8 mouse cellular contexts compared by ENCODE assay signal in the genomic region with DNA sequence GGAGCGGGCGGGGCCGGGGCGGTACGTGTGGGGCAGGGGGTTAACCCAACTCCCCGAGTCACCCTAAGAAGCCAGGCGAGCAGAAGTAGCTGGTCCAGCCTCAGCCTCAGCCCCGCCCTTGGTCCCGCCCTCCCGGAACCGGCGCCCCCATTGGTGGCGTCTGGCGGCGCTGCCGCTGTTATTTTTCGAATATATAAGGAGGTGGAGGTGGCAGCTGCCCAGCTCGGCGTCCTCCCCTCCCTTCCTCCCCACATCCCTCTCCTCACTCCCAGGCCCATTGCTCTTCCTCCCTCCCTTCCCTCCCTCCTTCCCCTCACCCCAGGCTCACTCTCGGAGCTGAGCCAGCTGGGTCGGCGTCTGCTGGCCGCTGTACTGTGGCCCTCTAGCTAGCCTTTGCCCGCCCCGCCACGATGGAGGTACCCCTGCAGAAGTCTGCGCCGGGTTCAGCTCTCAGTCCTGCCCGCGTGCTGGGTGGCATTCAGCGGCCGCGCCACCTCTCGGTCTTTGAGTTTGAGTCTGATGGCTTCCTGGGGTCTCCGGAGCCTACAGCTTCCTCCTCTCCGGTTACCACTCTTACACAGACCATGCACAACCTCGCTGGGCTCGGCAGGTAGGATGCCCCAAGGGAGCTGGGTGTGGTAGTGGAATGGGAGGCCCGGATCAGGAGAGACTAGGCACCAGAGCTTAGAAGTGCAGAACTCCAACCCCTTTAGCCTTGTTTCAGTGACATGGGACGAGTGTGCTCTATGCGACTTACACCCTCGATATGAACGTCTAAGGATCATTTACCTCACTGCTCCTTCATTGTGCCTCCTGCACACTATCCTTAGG. TPM values are rescaled to one million over a fixed set of nuclear protein-coding genes. Genes with fewer than 3 reads are reported as not detected.
A peak's percentile ranks its signal among the peaks of the same experiment; 100 is the strongest.
DNase-seq lines count a peak whose midpoint lies in the region; ATAC-seq lines count a peak whose summit lies in the region.

Gene Cdc25b (plus strand): TSS at position 179 of the 831 bp plus-strand sequence.
Gene Spef1 (minus strand): TSS at position 512 of the 831 bp plus-strand sequence.

- peaks cover 17% of the 10 kb centered on the region for H3K4me1 ChIP-seq in intestine, embryonic 15.5 days (replicated peaks)
- peaks cover 23% of the 10 kb centered on the region for H3K4me1 ChIP-seq in limb, embryonic 11.5 days (ENCODE audit: control insufficient read depth, insufficient read depth, low read length)
- peaks cover 51% of the 10 kb centered on the region for H3K4me1 ChIP-seq in midbrain, embryonic 12.5 days

- peak within 1 kb of the TSS; percentile 64 for H3K27ac ChIP-seq in intestine, embryonic 15.5 days
- H3K27ac ChIP-seq in limb, embryonic 11.5 days (replicated peaks; ENCODE audit: low read depth, low read length): 0 out of 2 replicates have a peak within 1 kb of the TSS, but pooled peaks have one; percentile 30
- H3K27ac ChIP-seq in midbrain, embryonic 12.5 days (replicated peaks): peak within 1 kb of the TSS; percentile 75

- peaks cover 7% of the 10 kb centered on the region; the same call in 1 of the 2 replicates for H3K36me3 ChIP-seq in intestine, embryonic 15.5 days
- H3K36me3 ChIP-seq in limb, embryonic 11.5 days (ENCODE audit: control insufficient read depth, insufficient read depth, low read length): no peaks in the 10 kb centered on the region; the same call in 1 of the 2 replicates
- peaks cover 7% of the 10 kb centered on the region for H3K36me3 ChIP-seq in midbrain, embryonic 12.5 days

- no peaks in the 10 kb centered on the region for H3K27me3 ChIP-seq in intestine, embryonic 15.5 days (replicated peaks)
- H3K27me3 ChIP-seq in limb, embryonic 11.5 days (ENCODE audit: control insufficient read depth, insufficient read depth, low read length): no peaks in the 10 kb centered on the region
- no peaks in the 10 kb centered on the region for H3K27me3 ChIP-seq in midbrain, embryonic 12.5 days

- H3K4me3 ChIP-seq in intestine, embryonic 15.5 days (replicated peaks): peak within 1 kb of the TSS; percentile 54
- H3K4me3 ChIP-seq in limb, embryonic 11.5 days (ENCODE audit: low read depth, low read length): peak within 1 kb of the TSS; percentile 62
- H3K4me3 ChIP-seq in midbrain, embryonic 12.5 days: peak within 1 kb of the TSS; percentile 54

- H3K9me3 ChIP-seq in intestine, embryonic 15.5 days: no peaks in the 10 kb centered on the region
- H3K9me3 ChIP-seq in limb, embryonic 11.5 days (ENCODE audit: control insufficient read depth, low read length): no peaks in the 10 kb centered on the region
- H3K9me3 ChIP-seq in midbrain, embryonic 12.5 days: no peaks in the 10 kb centered on the region

- H3K4me2 ChIP-seq in intestine, embryonic 15.5 days (replicated peaks): peak within 1 kb of the TSS; percentile 81
- H3K4me2 ChIP-seq in limb, embryonic 11.5 days (ENCODE audit: low read depth, severe bottlenecking): peak within 1 kb of the TSS; percentile 86
- H3K4me2 ChIP-seq in midbrain, embryonic 12.5 days (replicated peaks): peak within 1 kb of the TSS; percentile 76

- H3K9ac ChIP-seq in intestine, embryonic 15.5 days: peak within 1 kb of the TSS; percentile 61
- peak within 1 kb of the TSS; percentile 73 for H3K9ac ChIP-seq in limb, embryonic 11.5 days (ENCODE audit: low read length)
- H3K9ac ChIP-seq in midbrain, embryonic 12.5 days (replicated peaks): peak within 1 kb of the TSS; percentile 82

- ATAC-seq in intestine, embryonic 15.5 days: peak; percentile 93
- peak; percentile 81 for ATAC-seq in limb, embryonic 11.5 days (ENCODE audit: insufficient number of reproducible peaks, low FRiP score, low TSS enrichment, low read depth)
- ATAC-seq in midbrain, embryonic 12.5 days (ENCODE audit: low FRiP score, low read depth): peak; percentile 76

- intact Hi-C loops in gastrocnemius, postnatal 36 days (cut with DNase I): no loop called here

- WGBS in intestine, embryonic 15.5 days: 1% methylated on average over 43 of the region's 43 CpGs
- under 1% methylated on average over 43 of the region's 43 CpGs for WGBS in limb, embryonic 11.5 days
- WGBS in midbrain, embryonic 12.5 days: 1% methylated on average over 43 of the region's 43 CpGs

- peak; percentile 98 for DNase-seq in 3134 (ENCODE audit: extremely low read depth, insufficient read length, low spot score)
- DNase-seq in adrenal gland, adult 2 months: peak; percentile 91
- peak; percentile 71 for DNase-seq in embryo, embryonic 11.5 days (ENCODE audit: low read depth, low spot score)
- peak; percentile 78 to 86 for DNase-seq in gastrocnemius, postnatal 36 days
- peak; percentile 93 for DNase-seq in limb, embryonic 11.5 days (ENCODE audit: low spot score)
- peak; percentile 84 for DNase-seq in spleen, adult 12 weeks (ENCODE audit: low spot score)

RNA-seq across cellular contexts. Expression of gene Cdc25b, which starts in this region (rescaled TPM):
- 1 to 10 TPM; 3.4 to 5.5 TPM for total RNA-seq in adrenal gland, adult 2 months (2021)
- 7.7 and 9.7 TPM in 2 replicates for polyA plus RNA-seq in adrenal gland, adult 2 months (2012; rRNA removed)
- total RNA-seq in gastrocnemius, postnatal 36 days (2021): 1 to 10 TPM; 1.8 to 2.2 TPM
- polyA plus RNA-seq in intestine, embryonic 15.5 days (2015; fragmentation: Nextera tagmentation; extraction: Ambion mirVana): 44.6 and 49.8 TPM in 2 replicates
- polyA plus RNA-seq in limb, embryonic 11.5 days (2014; fragmentation: Nextera tagmentation; extraction: Ambion mirVana): 48.7 and 49.6 TPM in 2 replicates
- polyA plus RNA-seq in midbrain, embryonic 12.5 days (2016; fragmentation: Nextera tagmentation; extraction: Ambion mirVana): 107 and 111 TPM in 2 replicates

RNA-seq across cellular contexts. Expression of gene Spef1, which starts in this region (rescaled TPM):
- total RNA-seq in adrenal gland, adult 2 months (2021): 1 to 10 TPM; 4.3 to 5.4 TPM
- 4.8 and 5.3 TPM in 2 replicates for polyA plus RNA-seq in adrenal gland, adult 2 months (2012; rRNA removed)
- 1 to 10 TPM; 1.2 to 2.0 TPM for total RNA-seq in gastrocnemius, postnatal 36 days (2021)
- 3.9 and 4.3 TPM in 2 replicates for polyA plus RNA-seq in intestine, embryonic 15.5 days (2015; fragmentation: Nextera tagmentation; extraction: Ambion mirVana)
- 3.7 and 5.2 TPM in 2 replicates for polyA plus RNA-seq in limb, embryonic 11.5 days (2014; fragmentation: Nextera tagmentation; extraction: Ambion mirVana)
- polyA plus RNA-seq in midbrain, embryonic 12.5 days (2016; fragmentation: Nextera tagmentation; extraction: Ambion mirVana): 9.0 and 9.7 TPM in 2 replicates

Comparison
In these comparisons a context has a peak if more than half of its experiments do, and no peak if none do; other contexts are left out.
1. Peak in every context shown above with its lines: DNase-seq, ATAC-seq, H3K4me3 ChIP-seq and H3K27ac ChIP-seq.